Mouse (Mus musculus): Measurements from ENCODE around the gene N6amt1. TPM values are rescaled to one million over a fixed set of nuclear protein-coding genes. Genes with fewer than 3 reads are reported as not detected.

The N6amt1 gene
- polyA plus RNA-seq, 1 experiment from 2014 or later: 18.7 TPM

Other genes starting within 250 kb of the N6amt1 start
- 27.2 and 35.7 TPM in 2 replicates for gene Ltn1, start 78.4 kb downstream of the N6amt1 start, polyA plus RNA-seq (2014; fragmentation: Nextera tagmentation; extraction: Ambion mirVana)
- 13.4 and 14.5 TPM in 2 replicates for gene Rwdd2b, start 86.4 kb downstream of the N6amt1 start, polyA plus RNA-seq (2014; fragmentation: Nextera tagmentation; extraction: Ambion mirVana)
- gene Usp16, start 100.5 kb downstream of the N6amt1 start, polyA plus RNA-seq (2014; fragmentation: Nextera tagmentation; extraction: Ambion mirVana): 50.2 and 62.8 TPM in 2 replicates
- gene Cct8, start 141.7 kb downstream of the N6amt1 start, polyA plus RNA-seq (2014; fragmentation: Nextera tagmentation; extraction: Ambion mirVana): 439 and 493 TPM in 2 replicates
- gene Map3k7cl, start 199.1 kb downstream of the N6amt1 start, polyA plus RNA-seq (2014; fragmentation: Nextera tagmentation; extraction: Ambion mirVana): not detected in 2 replicates